Mouse (Mus musculus) lung, adult 2 months (tissue): ENCODE data around the gene Lpo. TPM values are rescaled to one million over a fixed set of nuclear protein-coding genes. Genes with fewer than 3 reads are reported as not detected.

ENCODE experiments used
- DNase-seq: peaks from one replicate; pipeline ENCODE4 v3.0.0; 2022
- H3K4me1 ChIP-seq: fragments of 200-500 bp; 2 replicates; pipeline ENCODE4 v1.6.1; 2011; ENCODE audit warnings: low read length; ENCODE audit not compliant: control insufficient read depth, insufficient read depth
- H3K4me3 ChIP-seq: fragments of 200-500 bp; replicated peaks from 2 replicates; pipeline ENCODE3; 2011; ENCODE audit warnings: low read depth, mild to moderate bottlenecking, control low read depth, low read length; ENCODE audit errors: extremely low read depth
- CTCF ChIP-seq: fragments of 200-500 bp; IDR thresholded peaks from 2 replicates; pipeline ENCODE4 v1.5.1; 2011; ENCODE audit warnings: mild to moderate bottlenecking, low read length, control low read depth; ENCODE audit not compliant: insufficient read depth
- POLR2A ChIP-seq: fragments of 200-500 bp; IDR thresholded peaks from 2 replicates; pipeline ENCODE4 v1.6.1; 2011; ENCODE audit warnings: low read depth, mild to moderate bottlenecking, control low read depth, low read length, borderline replicate concordance; ENCODE audit errors: extremely low read depth
- WGBS: fragments of 180-500 bp; shearing (Covaris S2); methylation state at CpG from one replicate; pipeline ENCODE4 v1.1.7; 2018; 5-methylcytosine and 5-hydroxymethylcytosine counted together
- polyA plus RNA-seq: library from polyadenylated mRNA; depleted of rRNA; stranded (reverse); fragments of >200 nt; gene quantifications from 2 replicates; pipeline ENCODE4 v1.2.3, GENCODE M21; 2012

The Lpo gene
- polyA plus RNA-seq, 1 experiment = not detected

- H3K4me3 ChIP-seq = peak overlapping the region; percentile 12
- WGBS = 17% methylated on average over 32 of the region's 32 CpGs
- TF ChIP-seq POLR2A = no peak
- TF ChIP-seq CTCF = no peak
- DNase-seq = peak; percentile 75
- no peaks in the 10 kb centered on the region for H3K4me1 ChIP-seq
Observed at GRCm38 (mm10) chr11:87778100-87778765, 49.9 kb downstream of the Lpo start.

GRCm38 (mm10) chr11:87772354-87772753 lies 55.7 kb downstream of the Lpo start:
- TF ChIP-seq POLR2A (no peak), CTCF (no peak)
- WGBS = 78% methylated on average over 3 of the region's 3 CpGs
- DNase-seq = no peak
- no peaks in the 10 kb centered on the region for H3K4me1 ChIP-seq
- H3K4me3 ChIP-seq = no peak overlapping the region

- peak; percentile 78 for DNase-seq
- 45% methylated on average over 3 of the region's 3 CpGs for WGBS
- Histone ChIP-seq H3K4me3 (no peak overlapping the region), H3K4me1 (no peaks in the 10 kb centered on the region)
- TF ChIP-seq POLR2A (no peak), CTCF (peak; percentile 85)
Observed at GRCm38 (mm10) chr11:87770989-87771388, 57.1 kb downstream of the Lpo start.

GRCm38 (mm10) chr11:87768745-87769144 lies 59.3 kb downstream of the Lpo start:
- TF ChIP-seq POLR2A (no peak), CTCF (no peak)

GRCm38 (mm10) chr11:87763988-87764876 lies 63.9 kb downstream of the Lpo start:
- Histone ChIP-seq H3K4me3 (peak overlapping the region; percentile 35), H3K4me1 (no peaks in the 10 kb centered on the region)
- DNase-seq = no peak
- TF ChIP-seq POLR2A (no peak), CTCF (no peak)
- 1% methylated on average over 64 of the region's 65 CpGs for WGBS

More at GRCm38 (mm10) chr11:87768745-87769144, 59.3 kb downstream of the Lpo start:
- WGBS = 89% methylated on average over 4 of the region's 4 CpGs
- no peak for DNase-seq
- Histone ChIP-seq H3K4me3 (no peak overlapping the region), H3K4me1 (no peaks in the 10 kb centered on the region)

GRCm38 (mm10) chr11:87763511-87763987 lies 64.5 kb downstream of the Lpo start:
- DNase-seq = no peak
- Histone ChIP-seq H3K4me1 (no peaks in the 10 kb centered on the region), H3K4me3 (peak overlapping the region; percentile 35)
- no peak for TF ChIP-seq POLR2A
- TF ChIP-seq CTCF = no peak
- WGBS = 6% methylated on average over 17 of the region's 17 CpGs

- DNase-seq = no peak
- WGBS = 50% methylated on average over 12 of the region's 12 CpGs
- Histone ChIP-seq H3K4me3 (no peak overlapping the region), H3K4me1 (no peaks in the 10 kb centered on the region)
- no peak for TF ChIP-seq POLR2A
Observed at GRCm38 (mm10) chr11:87762702-87763385, 65.2 kb downstream of the Lpo start.

GRCm38 (mm10) chr11:87761806-87762701 lies 66.0 kb downstream of the Lpo start:
- Histone ChIP-seq H3K4me1 (no peaks in the 10 kb centered on the region), H3K4me3 (no peak overlapping the region)
- TF ChIP-seq POLR2A (no peak), CTCF (no peak)
- DNase-seq = no peak
- WGBS = 72% methylated on average over 14 of the region's 14 CpGs

- WGBS = 62% methylated on average over 11 of the region's 11 CpGs
- Histone ChIP-seq H3K4me3 (no peak overlapping the region), H3K4me1 (no peaks in the 10 kb centered on the region)
- no peak for DNase-seq
- TF ChIP-seq POLR2A = no peak
- no peak for TF ChIP-seq CTCF
Observed at GRCm38 (mm10) chr11:87761181-87761721, 66.8 kb downstream of the Lpo start.
